Mouse (Mus musculus) hindbrain, embryonic 12.5 days (tissue): ENCODE measurements at regions not wholly inside any gene's neighbourhood (a gene's known extent, or its start where the extent isn't known, plus 50 kb on each side); places are given as distances from the start of the nearest gene placed in this dataset. TPM values are rescaled to one million over a fixed set of nuclear protein-coding genes. Genes with fewer than 3 reads are reported as not detected.
A peak's percentile ranks its signal among the peaks of the same experiment; 100 is the strongest.

ENCODE experiments used
- ATAC-seq: fragments of 200-750 bp; cut with Nextera tagmentation; 2 replicates; pipeline ENCODE4 v1.8.0; 2017; ENCODE audit warnings: moderate TSS enrichment; ENCODE audit not compliant: low FRiP score
- H3K27ac ChIP-seq: fragments of 300-500 bp; sonication (generic); 2 replicates; pipeline ENCODE4 v1.5.1; 2016; ENCODE audit warnings: mild to moderate bottlenecking
- H3K27me3 ChIP-seq: fragments of 300-500 bp; sonication (generic); 2 replicates; pipeline ENCODE4 v1.6.1; 2016; ENCODE audit warnings: mild to moderate bottlenecking
- H3K36me3 ChIP-seq: fragments of 300-500 bp; sonication (generic); 2 replicates; pipeline ENCODE4 v1.6.1; 2016; ENCODE audit warnings: mild to moderate bottlenecking
- H3K4me1 ChIP-seq: fragments of 300-500 bp; sonication (generic); 2 replicates; pipeline ENCODE4 v1.6.1; 2016
- H3K4me2 ChIP-seq: fragments of 300-500 bp; sonication (generic); replicated peaks from 2 replicates; pipeline ENCODE4 v1.6.1; 2016; ENCODE audit warnings: mild to moderate bottlenecking
- H3K4me3 ChIP-seq: fragments of 300-500 bp; sonication (generic); 2 replicates; pipeline ENCODE4 v1.5.1; 2016; ENCODE audit warnings: mild to moderate bottlenecking
- H3K9ac ChIP-seq: fragments of 300-500 bp; sonication (generic); 2 replicates; pipeline ENCODE4 v1.6.1; 2016; ENCODE audit warnings: mild to moderate bottlenecking, moderate library complexity
- H3K9me3 ChIP-seq: fragments of 300-500 bp; sonication (generic); replicated peaks from 2 replicates; pipeline ENCODE4 v1.6.1; 2016; ENCODE audit warnings: mild to moderate bottlenecking
- WGBS: fragments of 180-500 bp; shearing (Covaris S2); methylation state at CpG from one replicate; pipeline ENCODE4 v1.1.7; 2016; 5-methylcytosine and 5-hydroxymethylcytosine counted together
- microRNA-seq: library from miRNA; unstranded; fragments of <30 nt; microRNA quantifications from one replicate; pipeline ENCODE4, GENCODE M21; 2017

GRCm38 (mm10) chr5:141139361-141139912 is 101.9 kb upstream of the Sdk1 start:
- no peak for ATAC-seq
- no peaks in the 10 kb centered on the region for H3K9me3 ChIP-seq
- no peaks in the 10 kb centered on the region for H3K36me3 ChIP-seq
- 0 out of 2 replicates have a peak overlapping the region, but pooled peaks have one; percentile 23 for H3K9ac ChIP-seq
- 36% methylated on average over 14 of the region's 14 CpGs for whole genome bisulfite sequencing
- peak overlapping the region; percentile 31; the same call in 1 of the 2 replicates for H3K4me2 ChIP-seq
- no peak overlapping the region for H3K4me3 ChIP-seq
- H3K27ac ChIP-seq: no peak overlapping the region; the same call in 1 of the 2 replicates
- H3K27me3 ChIP-seq: no peaks in the 10 kb centered on the region
- peaks cover 19% of the 10 kb centered on the region for H3K4me1 ChIP-seq

GRCm38 (mm10) chr5:141160391-141160790 is 80.9 kb upstream of the Sdk1 start:
- Histone ChIP-seq H3K4me3 (no peak overlapping the region), H3K27me3 (no peaks in the 10 kb centered on the region), H3K36me3 (no peaks in the 10 kb centered on the region), H3K9ac (no peak overlapping the region), H3K4me1 (no peaks in the 10 kb centered on the region), H3K4me2 (no peak overlapping the region), H3K9me3 (no peaks in the 10 kb centered on the region), H3K27ac (no peak overlapping the region)
- WGBS: 81% methylated on average over 8 of the region's 8 CpGs
- ATAC-seq: no peak

- no peaks in the 10 kb centered on the region for H3K4me1 ChIP-seq
- H3K9ac ChIP-seq: no peak overlapping the region
- H3K4me3 ChIP-seq: no peak overlapping the region
- ATAC-seq: no peak
- no peaks in the 10 kb centered on the region for H3K9me3 ChIP-seq
- no peak overlapping the region for H3K4me2 ChIP-seq
- no peak overlapping the region for H3K27ac ChIP-seq
- 92% methylated on average over 5 of the region's 5 CpGs for WGBS
- H3K27me3 ChIP-seq: no peaks in the 10 kb centered on the region
- H3K36me3 ChIP-seq: no peaks in the 10 kb centered on the region
These were observed 80.3 kb upstream of the Sdk1 start for GRCm38 (mm10) chr5:141160956-141161355.

GRCm38 (mm10) chr5:141182442-141182841 is 58.8 kb upstream of the Sdk1 start:
- H3K4me3 ChIP-seq: no peak overlapping the region
- H3K27me3 ChIP-seq: no peaks in the 10 kb centered on the region
- no peaks in the 10 kb centered on the region for H3K4me1 ChIP-seq
- H3K36me3 ChIP-seq: no peaks in the 10 kb centered on the region
- no peaks in the 10 kb centered on the region for H3K9me3 ChIP-seq
- H3K9ac ChIP-seq: no peak overlapping the region
- H3K27ac ChIP-seq: no peak overlapping the region
- no peak for ATAC-seq
- WGBS: 57% methylated on average over 6 of the region's 6 CpGs
- no peak overlapping the region for H3K4me2 ChIP-seq

- no peaks in the 10 kb centered on the region for H3K4me1 ChIP-seq
- H3K4me2 ChIP-seq: no peak overlapping the region
- ATAC-seq: no peak
- WGBS: 88% methylated on average over 2 of the region's 2 CpGs
- no peak overlapping the region for H3K27ac ChIP-seq
- H3K27me3 ChIP-seq: no peaks in the 10 kb centered on the region
- no peak overlapping the region for H3K4me3 ChIP-seq
- H3K9me3 ChIP-seq: no peaks in the 10 kb centered on the region
- H3K9ac ChIP-seq: no peak overlapping the region
- H3K36me3 ChIP-seq: no peaks in the 10 kb centered on the region
These were observed 52.3 kb upstream of the Sdk1 start for GRCm38 (mm10) chr5:141189033-141189432.

Small RNAs in the stretch of these regions (microRNA-seq; reads per million reads assigned to microRNA genes)
- not detected for gene Gm26113
